Mouse (Mus musculus) megakaryocyte, embryonic 14.5 days (primary cell): ENCODE measurements around the gene Wap.

Experiments used
- FLI1 ChIP-seq: IDR thresholded peaks from 2 replicates; pipeline ENCODE4 v1.6.1; 2012; ENCODE audit warnings: low read length, inconsistent platforms, mixed read lengths
- GATA1 ChIP-seq: IDR thresholded peaks from 3 replicates; pipeline ENCODE4 v1.6.1; 2012; ENCODE audit warnings: mixed read lengths, low read length, inconsistent platforms, borderline replicate concordance

DNA sequence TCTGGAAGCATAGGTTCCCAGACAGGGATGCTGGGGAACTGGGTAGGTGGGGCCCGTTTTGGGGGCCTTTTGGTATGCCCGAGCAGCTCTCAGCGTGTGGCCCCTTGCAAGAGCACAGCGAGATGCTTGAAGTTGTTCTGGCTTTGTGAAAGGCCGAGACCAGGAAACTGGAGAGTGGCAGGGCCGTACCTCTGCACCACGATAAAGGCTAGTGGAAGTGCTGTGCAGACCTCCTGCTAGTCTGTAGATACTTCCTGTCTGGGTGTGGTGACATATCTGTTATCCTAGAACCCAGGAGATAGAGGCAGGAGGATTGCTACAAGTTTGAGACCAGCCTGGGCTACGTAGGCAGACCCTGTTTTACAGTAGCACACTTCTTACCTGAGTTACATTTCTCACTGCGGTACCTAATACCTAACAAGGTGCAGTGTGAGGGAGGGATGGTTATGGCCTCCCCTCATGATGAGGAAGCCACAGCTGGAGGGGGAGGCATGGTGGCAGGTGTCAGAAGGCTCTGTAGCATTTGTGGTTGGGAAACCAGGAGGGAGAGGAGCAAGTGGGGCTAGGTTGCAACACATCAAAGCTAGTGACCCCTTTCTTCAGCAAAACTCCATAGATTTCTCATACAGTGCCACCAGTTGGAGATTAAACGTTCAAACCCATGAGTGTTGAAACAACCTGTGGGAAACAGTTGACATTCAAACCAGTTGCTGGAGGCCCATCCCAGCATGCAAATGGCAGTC lies 47.3 kb downstream of the Wap start:
- TF ChIP-seq GATA1 (no peak), FLI1 (no peak)
